Mouse (Mus musculus): ENCODE data around the gene Dgkq.

DNA sequence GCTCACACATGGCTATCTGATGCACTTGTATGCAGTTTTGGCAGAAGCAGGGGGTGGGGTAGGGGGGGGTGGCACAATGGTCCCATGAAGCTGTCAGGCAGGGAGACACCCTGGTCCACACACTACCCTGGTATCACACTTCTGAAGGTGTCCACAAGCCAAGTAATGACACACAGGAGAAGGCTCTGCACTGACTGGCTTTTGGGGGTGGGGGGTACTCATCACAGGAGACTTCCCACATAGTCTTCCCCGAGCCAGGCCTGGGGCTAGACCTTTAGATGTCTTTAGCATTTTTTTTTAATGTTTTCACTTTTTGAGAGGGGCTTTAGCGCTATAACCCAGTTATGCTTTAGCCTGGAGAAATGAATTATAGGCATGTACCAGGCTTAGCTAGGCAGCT lies 22.2 kb downstream of the Dgkq start:
- TF ChIP-seq HCFC1 (IDR thresholded peaks at IDR 0.05; ENCODE audit: borderline replicate concordance, insufficient read depth, low read length) (no peak), ZC3H11A (IDR thresholded peaks at IDR 0.05; ENCODE audit: borderline replicate concordance, low read depth, low read length) (no peak), CHD2 (IDR thresholded peaks at IDR 0.05; ENCODE audit: low read depth, low read length) (no peak)
